Mouse (Mus musculus) c-Kit-positive CD71-positive TER-119-negative erythroid progenitor cells, embryonic 14.5 days (primary cell): ENCODE data around the gene Pou6f1.
A peak's percentile ranks its signal among the peaks of the same experiment; 100 is the strongest.
"Not testable (repeated sequence)": the region's sequence is repeated elsewhere in the genome, so short reads cannot be mapped to it uniquely, and the experiment has no call there.

Source experiments
- DNase-seq: peaks from one replicate; pipeline ENCODE4 v3.0.0-alpha.2; 2013; ENCODE audit warnings: low read depth

Pou6f1 gene

DNA sequence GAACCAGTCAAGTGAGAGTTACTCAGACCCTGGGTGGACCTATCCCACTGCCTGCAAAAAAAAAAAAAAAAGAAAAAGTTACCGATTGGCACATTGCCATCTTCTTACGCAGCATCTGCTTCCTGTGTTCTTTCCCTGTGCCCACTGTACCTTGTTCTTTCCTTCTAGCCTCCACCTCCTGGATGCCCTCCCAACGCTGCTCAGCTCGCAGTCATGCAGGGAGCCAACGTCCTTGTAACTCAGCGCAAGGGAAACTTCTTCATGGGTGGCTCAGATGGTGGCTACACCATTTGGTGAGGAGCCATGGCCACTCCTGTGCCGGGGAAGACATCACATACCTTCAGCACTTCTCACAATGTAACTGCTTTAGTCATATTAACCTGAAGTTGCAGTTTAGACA lies 19.4 kb upstream of the Pou6f1 start:
- no peak for DNase-seq

DNA sequence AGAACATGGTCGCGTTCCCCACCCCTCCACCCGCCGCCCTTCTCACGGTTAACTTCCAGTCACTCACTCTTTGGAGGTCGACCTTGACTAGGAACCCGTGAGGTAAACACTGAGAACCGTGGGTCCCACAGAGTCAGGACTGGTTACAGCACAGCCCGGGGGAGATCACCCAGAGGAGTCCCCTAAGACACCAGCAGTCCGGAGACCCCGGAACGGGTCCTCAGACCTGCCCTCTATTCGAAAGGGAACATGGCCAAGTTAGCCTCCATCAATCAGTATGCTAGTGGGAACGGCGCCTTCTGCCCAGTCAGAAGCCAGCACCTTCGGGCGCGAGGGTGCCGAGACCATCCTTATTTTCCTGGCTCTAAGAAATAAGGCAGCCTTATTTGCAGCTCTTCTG lies 16.4 kb upstream of the Pou6f1 start:
- no peak for DNase-seq

DNA sequence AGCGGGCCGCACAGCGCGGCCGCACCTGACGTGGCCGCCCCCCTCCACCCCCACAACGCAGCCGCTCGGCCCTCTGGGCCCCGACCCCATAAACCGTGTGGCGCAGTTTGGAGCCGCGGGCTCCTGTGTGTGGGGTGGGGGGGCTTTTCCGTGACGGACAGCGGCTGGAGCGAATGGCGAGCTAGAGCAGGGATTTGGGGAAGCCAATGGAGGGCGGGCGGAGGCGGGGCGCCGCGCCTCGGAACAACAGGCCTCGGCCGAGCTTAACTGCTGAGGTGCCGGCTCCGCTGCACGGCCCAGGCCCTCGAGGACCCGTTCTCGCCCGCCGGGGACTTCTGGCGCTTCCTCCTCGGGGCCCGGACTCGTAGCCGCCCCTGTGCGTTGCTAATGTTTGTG lies 16.0 kb upstream of the Pou6f1 start:
- peak; percentile 81 for DNase-seq

DNA sequence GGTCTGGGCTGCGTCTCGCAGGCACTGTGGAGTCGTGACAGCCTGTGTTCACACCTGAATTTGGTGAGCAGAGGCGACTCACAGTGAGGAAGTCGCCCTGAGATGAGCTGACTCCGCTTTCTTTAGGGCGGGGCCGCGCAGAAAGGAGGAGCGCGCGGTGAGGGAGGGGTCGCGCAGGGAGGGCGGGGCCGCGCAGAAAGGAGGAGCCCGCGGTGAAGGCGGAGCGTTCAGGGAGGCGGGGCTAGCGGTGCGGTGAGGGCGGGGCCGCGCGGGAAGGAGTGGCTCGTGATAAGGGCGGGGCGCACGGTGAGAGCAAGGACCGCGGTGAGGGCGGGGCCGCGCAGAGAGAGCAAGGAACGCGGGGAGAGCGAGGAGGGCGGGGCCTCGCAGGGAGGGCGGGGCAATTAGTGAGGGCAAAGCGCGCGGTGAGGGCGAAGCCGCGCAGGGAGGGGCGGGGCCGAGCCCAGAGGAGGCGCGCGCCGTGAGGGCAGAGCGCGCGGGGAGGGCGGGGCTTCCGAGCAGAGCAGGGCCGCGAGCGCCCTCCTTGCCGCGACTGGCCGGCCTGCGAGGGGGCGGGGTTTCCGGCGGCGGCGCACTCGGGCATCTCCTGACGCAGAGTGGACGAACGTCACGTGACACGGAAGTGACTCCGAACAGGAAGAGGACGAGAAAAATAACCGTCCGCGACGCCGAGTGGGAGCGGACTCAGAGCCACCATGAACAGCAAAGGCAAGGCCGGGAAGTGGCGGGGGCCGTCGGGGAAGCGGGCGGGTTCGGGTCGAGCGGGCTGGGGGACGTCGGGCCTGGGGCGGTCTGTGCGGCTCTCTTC lies 15.4 kb upstream of the Pou6f1 start, which contains the start of gene Dazap2:
TSS of gene Dazap2 (plus strand) at position 354 of the 829 bp plus-strand sequence.
- DNase-seq, result peak; percentile 97

DNA sequence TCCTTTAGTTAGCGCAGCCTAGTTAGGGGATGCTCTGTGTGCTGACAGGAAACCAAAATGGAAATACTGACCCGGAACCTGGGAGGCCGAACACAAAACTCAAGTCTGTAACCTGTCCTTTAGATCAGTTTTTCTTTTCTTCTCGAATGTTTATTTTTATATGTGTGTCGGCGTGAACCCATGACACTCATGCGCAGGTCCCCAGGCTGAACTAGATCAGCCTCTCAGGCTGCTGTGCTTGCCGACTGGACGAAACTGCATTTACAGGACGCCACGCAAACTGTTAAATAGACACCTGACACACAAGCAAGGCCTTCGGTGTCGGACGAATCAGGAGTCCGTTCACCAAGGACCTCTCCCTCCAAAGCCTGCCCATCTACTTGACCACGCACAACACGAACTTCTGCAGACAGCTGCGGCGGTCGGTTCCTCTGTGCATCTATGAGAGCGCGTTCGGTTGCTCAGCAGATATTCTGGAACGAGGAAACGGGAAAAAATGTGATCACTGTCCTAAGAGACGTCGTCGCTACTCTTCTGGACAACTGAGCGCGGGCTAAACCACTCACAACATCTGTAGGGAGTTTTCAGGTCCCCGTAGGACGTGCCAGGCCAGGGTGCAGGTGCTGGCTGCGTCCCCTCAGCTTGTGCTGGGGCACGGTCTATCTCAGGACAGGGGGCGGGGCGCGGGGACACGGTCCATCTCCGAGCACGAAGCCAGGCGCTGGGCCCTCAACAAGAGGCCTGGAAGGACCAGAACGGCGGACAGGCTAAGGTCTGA lies 14.6 kb upstream of the Pou6f1 start:
- no peak for DNase-seq

DNA sequence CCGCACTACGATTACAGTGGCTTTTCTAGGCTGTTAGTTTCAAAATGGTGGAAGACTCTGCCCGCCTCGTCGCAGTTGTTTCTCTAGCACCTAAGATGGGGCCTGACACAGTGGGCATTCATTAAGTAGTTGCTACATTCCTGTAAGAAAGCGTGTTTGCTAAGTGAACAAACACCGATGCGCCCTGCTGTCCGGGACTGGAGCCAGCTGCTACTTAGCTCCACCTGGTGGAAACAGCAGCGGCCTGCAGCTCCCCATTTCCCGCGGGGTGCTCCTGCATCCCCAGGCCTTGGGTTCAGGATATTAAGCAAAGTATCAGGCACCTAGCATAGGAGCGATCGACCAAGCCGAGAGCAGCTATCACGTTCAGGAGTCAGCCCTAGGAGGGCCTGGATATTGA lies 13.8 kb upstream of the Pou6f1 start:
- peak; percentile 73 for DNase-seq

DNA sequence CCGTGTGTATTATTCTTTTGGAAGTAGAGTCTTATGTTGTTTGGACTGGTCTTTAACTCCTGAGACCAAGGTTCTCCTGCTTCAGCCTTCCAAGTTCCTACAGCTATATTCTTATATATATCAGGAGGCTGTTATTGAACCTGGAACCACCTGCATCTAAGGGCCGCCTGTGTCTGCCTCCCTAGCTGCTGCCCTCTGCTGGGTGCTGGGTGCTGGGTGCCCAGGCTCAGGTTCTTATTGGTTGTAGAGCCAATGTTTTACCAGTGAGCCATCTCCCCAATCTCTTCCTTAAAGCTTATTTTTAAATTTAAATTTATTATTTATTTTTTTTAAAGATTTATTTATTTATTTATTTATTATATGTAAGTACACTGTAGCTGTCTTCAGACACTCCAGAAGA lies 12.6 kb upstream of the Pou6f1 start:
- DNase-seq, result no peak

DNA sequence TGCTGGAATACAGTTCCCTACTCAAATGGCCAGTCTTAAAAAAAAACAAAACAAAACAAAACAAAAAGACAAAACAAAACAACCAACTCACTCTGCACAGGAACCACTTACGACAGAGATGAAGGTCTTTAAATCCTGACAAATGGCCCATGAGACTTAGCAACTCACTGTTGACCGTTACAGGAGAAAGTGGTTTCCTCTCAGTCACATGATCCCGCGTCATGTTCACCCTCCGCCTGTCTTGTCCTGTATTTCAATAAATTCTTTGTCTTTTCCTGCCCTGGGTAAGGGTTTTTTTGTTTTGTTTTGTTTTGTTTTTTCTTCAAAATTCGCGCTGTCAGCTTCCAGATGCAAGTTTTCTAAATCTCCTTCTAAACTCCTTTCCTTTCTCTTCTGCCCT lies 12.2 kb upstream of the Pou6f1 start:
- no peak for DNase-seq

DNA sequence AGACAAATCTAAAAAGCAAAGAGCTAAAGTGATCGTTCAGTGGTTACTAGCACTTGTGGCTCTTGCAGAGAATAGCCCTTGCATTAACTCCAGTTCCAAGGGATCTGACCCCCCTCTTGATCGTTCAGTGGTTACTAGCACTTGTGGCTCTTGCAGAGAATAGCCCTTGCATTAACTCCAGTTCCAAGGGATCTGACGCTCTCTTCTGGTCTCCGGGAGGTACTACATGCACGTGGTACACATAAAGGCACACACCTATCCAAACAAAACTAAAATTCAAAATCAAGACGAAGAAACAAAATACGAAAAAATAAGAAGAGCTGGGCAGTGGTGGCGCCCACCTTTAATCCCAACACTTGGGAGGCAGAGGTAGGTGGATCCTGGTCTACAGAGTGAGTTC lies 6.9 kb upstream of the Pou6f1 start:
- not testable (repeated sequence) for DNase-seq

DNA sequence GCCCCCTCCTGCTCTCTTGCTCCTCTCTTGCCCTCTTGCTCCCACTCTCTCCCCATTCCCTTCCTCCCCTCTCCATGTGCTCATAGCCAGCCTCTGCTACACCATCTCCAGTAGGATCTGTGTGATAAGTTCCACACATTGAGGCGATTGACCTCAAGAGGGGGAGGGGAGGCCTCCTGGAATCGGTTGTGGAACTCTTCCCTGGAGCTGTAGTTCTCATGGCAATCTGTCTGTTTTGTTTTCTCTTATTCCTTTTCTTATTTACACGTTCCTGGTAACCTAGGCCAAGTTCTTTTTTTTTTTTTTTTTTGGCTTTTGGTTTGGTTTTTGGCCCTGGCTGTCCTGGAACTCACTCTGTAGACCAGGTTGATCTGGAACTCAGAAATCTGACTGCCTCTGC lies 1.9 kb upstream of the Pou6f1 start:
- DNase-seq, result no peak

DNA sequence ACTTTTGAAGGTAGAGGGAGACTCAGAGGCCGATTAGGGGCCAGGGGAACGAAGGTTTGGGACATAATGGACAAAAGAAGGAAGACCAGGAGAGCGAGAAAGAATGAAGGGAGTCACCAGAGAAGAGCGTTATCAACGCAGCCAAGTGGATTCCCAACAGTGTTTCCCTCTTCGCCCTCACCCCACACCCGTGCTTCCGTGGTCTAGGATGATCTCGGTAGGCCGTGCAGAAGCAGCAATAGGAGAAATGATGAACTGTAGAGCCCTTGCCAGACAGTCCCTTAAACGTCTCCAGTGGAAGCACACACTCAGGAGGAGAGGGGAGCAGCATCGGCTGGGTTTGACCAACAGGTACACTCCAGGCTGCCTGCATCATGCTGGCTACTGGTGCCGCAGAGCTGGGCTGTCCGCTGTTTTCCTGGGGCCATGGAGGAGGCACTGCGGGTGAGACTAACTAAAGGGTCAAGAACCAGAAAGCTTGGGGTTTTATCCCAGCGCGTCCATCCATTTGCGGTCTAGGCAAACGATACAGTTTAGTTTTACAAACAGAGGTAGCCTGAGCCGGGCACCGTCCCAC lies 1.0 kb upstream of the Pou6f1 start:
- DNase-seq, result no peak

DNA sequence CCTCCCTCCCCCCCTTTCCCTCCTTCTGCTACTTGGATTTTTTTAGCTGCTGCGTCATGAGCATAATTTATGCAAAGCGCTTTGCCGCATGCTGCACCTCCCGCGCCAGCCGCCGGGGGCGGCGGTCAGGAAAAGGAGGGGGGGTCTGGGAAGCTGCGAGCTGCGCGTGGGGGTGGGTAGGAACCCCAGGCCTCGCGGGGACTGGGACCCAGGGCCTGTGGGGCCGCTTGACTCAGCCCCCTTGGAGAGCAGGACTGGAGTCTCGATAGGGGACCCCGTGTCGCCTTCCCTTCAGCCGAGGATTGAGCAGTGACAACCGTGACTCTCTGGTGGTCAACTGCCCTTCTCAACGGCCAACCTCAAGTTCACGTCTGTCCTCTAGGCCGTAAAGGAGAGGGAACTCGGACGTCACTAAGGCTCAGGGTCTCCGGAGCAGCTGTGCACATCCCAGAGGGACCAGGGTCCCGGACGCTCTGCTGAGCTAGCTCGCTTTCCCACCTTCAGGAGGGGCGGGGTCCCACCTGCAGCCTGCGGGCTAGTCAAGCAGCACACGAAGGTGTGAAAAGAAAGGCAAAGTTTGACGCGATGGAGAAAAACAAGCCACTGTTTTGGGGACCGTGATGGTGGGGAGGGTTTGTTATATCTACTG lies 387 bp upstream of the Pou6f1 start:
- no peak for DNase-seq

DNA sequence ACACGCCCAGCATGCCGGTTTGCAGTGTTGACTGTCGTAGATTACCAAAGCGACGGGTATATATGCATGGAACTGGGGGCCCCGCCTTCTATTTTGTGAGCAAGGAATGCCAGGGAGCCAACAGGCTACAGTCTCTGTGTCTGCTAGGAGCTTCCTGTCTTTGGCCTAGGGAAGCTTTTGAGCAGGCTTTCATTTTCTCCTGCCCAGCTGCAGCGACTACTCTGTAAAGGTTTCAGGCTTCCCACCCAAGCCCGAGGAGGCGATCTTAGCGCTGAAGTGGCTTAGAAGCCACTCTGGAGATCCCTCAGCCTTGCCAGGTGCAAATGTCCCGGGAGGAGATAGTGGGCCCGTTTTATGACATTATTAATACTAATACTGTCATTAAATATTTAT lies 905 bp downstream of the Pou6f1 start:
- no peak for DNase-seq

DNA sequence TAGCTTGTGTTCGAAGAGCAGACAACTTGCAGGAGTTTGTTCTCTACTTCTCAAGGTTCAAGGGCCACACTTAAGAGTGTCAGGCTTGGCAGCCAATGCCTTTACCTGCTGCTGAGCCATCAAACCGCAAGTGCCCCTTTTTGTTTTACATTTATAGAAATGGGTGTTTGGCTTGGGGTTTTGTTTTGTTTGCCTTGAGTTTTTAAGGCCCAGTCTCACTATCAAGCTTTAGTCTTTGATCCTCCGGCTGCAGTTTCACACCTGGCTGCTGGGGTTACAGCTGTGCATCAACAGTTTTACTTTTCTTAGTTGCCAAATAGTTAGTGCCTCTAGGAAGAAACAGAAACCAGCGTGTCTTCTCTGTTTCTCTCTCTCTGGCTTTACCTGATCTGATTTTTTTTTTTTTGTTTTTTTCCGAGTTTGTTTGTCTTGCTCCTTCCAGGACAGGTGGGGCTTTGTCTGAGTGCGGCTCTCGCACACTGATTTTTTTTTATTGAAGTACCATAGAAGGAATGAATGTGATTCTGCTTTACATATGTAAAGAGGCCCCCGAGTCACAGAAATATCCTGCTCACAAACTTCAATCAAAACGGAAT lies 1.4 kb downstream of the Pou6f1 start:
- no peak for DNase-seq

DNA sequence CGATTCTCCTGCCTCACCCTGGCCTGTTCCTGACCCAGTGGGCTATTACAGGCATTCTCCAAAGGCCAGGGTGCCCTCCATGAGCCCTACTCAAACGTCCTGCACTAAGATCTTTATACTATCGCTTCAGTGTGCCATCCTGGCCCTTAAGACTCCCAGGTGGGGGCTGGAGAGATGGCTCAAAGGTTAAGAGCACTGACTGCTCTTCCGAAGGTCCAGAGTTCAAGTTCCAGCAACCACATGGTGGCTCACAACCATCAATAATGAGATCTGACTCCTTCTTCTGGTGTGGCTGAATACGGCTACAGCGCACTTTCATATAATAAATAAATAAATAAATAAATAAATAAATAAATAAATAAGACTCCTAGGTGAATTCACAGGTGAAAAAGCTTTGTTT lies 7.0 kb downstream of the Pou6f1 start:
- DNase-seq, result no peak

DNA sequence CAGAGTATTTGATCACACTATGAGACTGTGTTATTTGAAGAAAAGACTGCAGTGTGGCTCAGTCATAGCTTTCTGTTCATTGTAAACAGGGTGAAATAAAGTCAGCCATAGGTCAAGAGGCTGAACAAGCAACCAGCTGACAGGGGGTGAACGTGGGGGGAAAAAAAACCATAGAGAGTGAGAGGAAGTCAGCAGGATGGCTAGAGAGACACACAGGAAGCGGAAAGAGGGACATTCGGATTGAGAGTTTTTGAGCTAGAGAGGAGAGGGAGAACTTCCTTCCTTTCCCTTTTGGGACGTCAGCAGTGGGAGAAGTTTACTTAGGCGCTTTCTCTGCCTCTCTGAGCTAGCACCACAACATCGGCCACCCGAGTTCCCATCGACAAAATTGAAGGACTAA lies 9.3 kb downstream of the Pou6f1 start:
- no peak for DNase-seq

DNA sequence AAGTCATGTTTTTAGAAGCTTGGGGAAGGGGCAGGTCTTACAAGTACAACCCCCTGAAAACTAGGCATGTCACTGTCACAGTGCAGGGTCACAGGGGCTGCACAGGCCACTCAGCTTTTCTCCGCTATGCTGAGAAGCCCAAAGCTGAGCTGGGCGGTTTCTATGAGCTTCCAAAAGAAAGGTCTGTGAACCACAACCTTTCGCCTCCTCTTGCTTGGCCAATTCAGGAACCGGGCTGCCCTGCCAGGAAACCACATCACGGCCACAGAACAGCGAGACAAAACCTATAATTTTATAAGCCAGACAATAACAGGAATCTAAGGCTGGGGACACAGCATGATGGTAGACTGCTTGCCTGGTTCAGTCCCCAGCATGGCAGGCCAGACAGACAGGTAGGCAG lies 11.5 kb downstream of the Pou6f1 start:
- DNase-seq, result no peak

DNA sequence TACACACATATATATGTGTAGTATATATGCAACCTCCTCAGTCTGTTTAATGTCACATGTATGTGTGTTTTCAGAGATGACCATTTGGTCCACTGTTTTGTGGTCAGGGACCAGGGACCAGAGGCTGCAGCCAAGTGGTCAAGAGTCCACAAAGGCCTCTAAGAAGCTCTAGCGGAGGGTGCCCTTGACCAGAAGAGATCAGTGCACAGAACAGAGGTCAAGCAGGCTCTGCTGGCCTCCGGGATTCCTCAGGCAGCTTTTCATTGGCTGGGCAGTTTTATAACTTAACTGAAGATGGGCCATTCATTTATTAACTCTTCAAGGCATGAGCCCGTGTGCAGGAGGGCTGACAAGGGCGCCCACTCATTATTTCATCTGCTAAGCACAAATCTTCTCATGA lies 12.6 kb downstream of the Pou6f1 start:
- no peak for DNase-seq

DNA sequence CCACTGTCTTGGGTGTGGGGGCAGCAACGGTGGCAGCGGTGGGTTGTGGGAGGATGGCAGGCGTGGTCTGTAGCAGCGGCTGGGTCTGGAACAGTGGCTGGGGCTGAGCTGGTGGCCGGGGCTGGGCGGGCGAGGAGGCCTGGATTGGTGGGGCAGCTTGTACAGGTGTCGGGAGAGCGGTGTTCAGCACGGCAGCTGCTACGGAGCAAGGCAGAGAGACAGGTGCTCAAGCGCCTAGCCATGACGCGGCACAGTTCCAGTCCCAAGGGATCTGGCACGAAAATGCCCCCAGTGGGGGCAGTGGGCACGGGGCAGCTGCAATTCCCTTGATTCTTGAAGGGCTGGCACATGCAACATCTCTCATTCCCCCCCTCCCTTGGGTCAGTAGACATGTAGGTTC lies 13.9 kb downstream of the Pou6f1 start:
- no peak for DNase-seq

DNA sequence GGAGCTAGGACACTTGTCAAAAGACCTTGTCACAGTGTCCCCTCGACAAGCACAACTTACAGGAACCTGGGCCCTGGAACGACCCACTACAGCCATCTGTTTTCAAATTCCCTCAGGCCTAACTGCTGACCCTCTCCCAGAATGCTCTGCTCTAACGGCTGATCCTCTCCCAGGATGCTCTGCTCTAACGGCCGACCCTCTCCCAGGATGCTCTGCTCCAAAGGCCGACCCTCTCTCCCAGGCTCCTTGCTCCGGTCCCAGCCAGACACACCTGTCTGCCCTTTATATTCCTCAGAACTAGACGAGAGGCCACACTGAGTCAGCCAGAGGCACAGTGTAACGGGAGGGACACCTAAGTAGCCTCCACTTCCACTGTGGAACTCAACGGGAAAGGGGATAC lies 19.7 kb downstream of the Pou6f1 start:
- no peak for DNase-seq

DNA sequence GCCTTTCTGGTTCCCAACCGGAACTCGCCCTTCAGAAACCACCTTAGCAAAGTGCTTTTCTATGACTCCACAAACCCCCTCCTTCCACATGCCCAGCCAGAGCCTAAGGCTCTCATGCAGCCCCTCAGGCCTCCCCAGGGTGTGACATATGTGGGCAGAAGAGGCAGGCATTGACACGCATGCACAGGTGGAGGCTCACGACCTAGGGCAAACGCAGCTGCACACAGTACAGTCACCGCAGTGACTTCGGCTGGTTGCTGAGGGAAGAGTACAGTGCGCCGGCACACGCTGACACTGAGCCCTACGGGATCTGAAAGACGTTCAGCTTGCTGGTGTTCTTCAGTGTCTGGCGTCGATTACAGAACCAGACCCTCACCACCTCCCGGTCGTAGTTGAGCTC lies 21.8 kb downstream of the Pou6f1 start:
- DNase-seq, result no peak

DNA sequence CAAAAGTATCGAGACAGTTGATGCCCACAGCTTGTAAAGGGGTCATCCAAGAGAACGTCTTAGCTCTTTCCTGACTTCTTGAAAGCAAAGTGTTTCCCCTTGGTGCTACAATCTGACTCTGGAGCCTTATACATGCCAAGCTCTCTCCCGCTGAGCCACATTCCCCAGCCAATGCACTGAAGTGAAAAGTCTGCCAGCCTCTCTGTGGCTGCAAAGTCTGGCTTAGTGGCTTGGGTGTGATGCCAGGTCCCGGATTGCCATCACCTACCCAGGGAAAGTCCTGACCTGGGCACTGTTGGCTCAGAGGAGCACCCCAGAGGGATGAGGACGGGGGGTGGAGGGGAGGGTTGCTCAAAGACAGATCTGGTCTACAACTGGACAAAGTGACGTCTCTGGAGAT lies 23.0 kb downstream of the Pou6f1 start:
- DNase-seq, result no peak
